Mouse (Mus musculus): Measurements from ENCODE around the gene Ybx1.

The Ybx1 gene

GRCm38 (mm10) chr4:119238661-119239060, 55.7 kb downstream of the Ybx1 start:
- no peak for DNase-seq (ENCODE audit: low read depth, low spot score)

DNA sequence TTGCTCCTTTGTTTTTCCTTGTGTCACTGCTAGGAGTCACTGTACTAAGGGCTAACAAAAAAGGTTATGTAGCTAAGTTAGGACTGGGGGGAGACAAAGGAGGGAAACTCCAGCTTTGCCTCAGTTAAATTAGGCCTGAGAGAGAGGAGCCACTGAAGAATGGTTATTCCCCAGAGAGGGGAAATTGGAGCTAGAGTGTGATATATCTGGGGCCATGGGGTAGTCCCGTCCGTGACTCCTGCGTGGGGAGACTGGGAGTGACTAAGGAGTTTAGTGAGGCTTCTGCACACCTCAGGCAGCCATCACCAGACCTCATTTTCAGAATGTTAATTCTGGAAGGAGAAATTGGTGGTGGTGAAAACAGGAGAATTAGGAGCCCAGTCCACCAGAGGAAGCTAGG, 60.1 kb downstream of the Ybx1 start:
- DNase-seq (ENCODE audit: low read depth, low spot score): no peak

- DNase-seq (ENCODE audit: low read depth, low spot score): no peak
These were observed 61.0 kb downstream of the Ybx1 start for GRCm38 (mm10) chr4:119233256-119233901.

DNA sequence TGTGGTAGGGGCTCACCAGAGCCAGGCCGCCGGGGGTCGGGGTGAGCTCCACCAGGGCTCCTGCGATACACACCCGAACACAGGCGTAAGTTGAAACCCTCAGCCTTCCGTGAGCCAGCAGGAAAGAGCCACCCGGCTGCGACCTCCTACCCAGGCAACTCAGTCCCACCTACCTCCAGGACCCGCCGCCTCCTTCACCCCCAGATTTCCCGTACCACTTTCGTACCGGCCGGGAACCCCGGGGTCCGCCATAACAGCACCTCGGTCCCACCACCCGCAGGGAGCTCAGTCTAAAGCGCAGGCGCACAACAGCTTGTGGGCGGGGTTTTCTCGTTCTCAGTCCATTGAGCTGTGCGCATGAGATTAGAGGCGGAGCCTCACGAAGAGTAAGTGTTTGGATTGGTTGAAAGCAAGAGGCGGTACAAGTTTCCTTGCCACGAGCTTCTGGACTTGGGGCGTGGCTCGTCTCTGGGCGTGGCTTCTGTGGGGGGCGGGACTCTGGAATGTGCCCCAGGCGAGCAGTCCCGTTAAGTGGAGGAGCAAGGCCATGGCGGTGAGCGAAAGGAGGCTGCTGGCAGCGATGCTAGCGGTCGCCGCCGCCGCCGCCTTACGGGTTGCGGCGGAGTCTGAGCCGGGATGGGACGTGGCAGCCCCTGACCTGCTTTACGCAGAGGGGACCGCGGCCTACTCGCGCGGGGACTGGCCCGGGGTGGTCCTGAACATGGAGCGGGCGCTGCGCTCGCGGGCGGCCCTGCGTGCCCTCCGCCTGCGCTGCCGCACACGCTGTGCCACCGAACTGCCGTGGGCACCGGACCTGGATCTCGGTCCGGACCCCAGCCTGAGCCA, 61.8 kb downstream of the Ybx1 start, which contains the start of the genes AU022252 and P3h1:
Gene AU022252 (minus strand): TSS at position 303 of the 846 bp plus-strand sequence.
Gene P3h1 (plus strand): TSS at position 506 of the 846 bp plus-strand sequence.
- peak; percentile 99 for DNase-seq (ENCODE audit: low read depth, low spot score)
